Mouse (Mus musculus) intestine, embryonic 16.5 days (tissue): ENCODE results near the gene Fam227b. TPM values are rescaled to one million over a fixed set of nuclear protein-coding genes. Genes with fewer than 3 reads are reported as not detected.

Source experiments
- ATAC-seq: fragments of 200-750 bp; cut with Nextera tagmentation; 2 replicates; pipeline ENCODE4 v1.8.0; 2017; ENCODE audit warnings: moderate TSS enrichment, moderate library complexity
- H3K27ac ChIP-seq: fragments of 300-500 bp; sonication (generic); 2 replicates; pipeline ENCODE4 v1.5.1; 2014; ENCODE audit warnings: mild to moderate bottlenecking, low read length
- H3K27me3 ChIP-seq: fragments of 300-500 bp; sonication (generic); replicated peaks from 2 replicates; pipeline ENCODE4 v1.6.1; 2014; ENCODE audit warnings: low read length, control low read depth, mixed read lengths; ENCODE audit not compliant: control insufficient read depth, insufficient read depth
- H3K36me3 ChIP-seq: fragments of 300-500 bp; sonication (generic); 2 replicates; pipeline ENCODE4 v1.6.1; 2014; ENCODE audit warnings: low read length, control low read depth; ENCODE audit not compliant: control insufficient read depth, insufficient read depth
- H3K4me1 ChIP-seq: fragments of 300-500 bp; sonication (generic); 2 replicates; pipeline ENCODE4 v1.6.1; 2014; ENCODE audit warnings: low read length, control low read depth, mixed read lengths; ENCODE audit not compliant: control insufficient read depth, insufficient read depth
- H3K4me2 ChIP-seq: fragments of 300-500 bp; sonication (generic); 2 replicates; pipeline ENCODE4 v1.6.1; 2014; ENCODE audit warnings: low read depth, low read length, control low read depth
- H3K4me3 ChIP-seq: fragments of 300-500 bp; sonication (generic); 2 replicates; pipeline ENCODE4 v1.5.1; 2014; ENCODE audit warnings: mild to moderate bottlenecking, low read length
- H3K9ac ChIP-seq: fragments of 300-500 bp; sonication (generic); 2 replicates; pipeline ENCODE4 v1.6.1; 2014; ENCODE audit warnings: low read depth, low read length
- H3K9me3 ChIP-seq: fragments of 300-500 bp; sonication (generic); 2 replicates; pipeline ENCODE4 v1.6.1; 2016; ENCODE audit warnings: low read length, control low read depth; ENCODE audit not compliant: control insufficient read depth
- WGBS: fragments of 180-500 bp; shearing (Covaris S2); extraction: QIAGEN DNeasy Blood & Tissue Kit; methylation state at CpG from one replicate; pipeline ENCODE4 v1.1.7; 2014; 5-methylcytosine and 5-hydroxymethylcytosine counted together
- polyA plus RNA-seq: library from polyadenylated mRNA; unstranded; fragments of >200 nt; fragmentation: Nextera tagmentation; extraction: Ambion mirVana; gene quantifications from 2 replicates; pipeline ENCODE4 v1.2.1, GENCODE M21; 2015

Fam227b gene
- polyA plus RNA-seq, 1 experiment from 2014 or later, result not detected

DNA sequence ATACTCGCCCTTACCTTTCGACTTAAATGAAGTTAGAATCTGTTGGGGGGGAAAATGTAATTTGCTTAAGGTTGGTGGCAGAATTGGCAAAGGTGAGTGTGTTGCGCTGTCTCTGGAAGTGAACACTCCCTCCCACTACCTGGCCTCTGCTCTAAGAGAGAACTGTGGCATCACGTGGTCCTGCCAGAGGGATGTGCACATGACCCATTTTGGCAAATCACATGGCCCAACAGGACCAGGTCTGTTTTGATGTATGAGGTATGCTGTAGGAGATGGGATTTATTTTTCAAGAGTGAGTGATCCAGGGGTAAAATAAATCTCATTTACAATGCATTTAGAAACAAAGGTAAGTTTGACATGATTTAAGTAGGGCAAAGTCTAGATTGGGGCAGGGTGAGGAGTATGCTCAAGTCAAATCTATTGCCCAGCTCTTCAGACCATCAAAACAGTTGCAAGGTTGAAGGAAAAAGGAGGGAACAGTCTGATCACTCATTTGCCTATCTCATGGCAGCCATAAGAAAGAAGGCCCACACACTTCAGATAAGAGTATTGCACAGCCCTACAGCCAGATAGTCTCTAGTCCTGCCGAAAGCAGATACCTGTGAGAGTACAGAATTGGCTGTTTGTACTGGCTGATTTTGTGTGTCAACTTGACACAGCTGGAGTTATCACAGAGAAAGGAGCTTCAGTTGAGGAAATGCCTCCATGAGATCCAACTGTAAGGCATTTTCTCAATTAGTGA, 13.6 kb upstream of the Fam227b start:
- ATAC-seq, result peak; percentile 88
- Histone ChIP-seq H3K9me3 (no peaks in the 10 kb centered on the region), H3K4me2 (no peak overlapping the region), H3K27ac (no peak overlapping the region), H3K27me3 (no peaks in the 10 kb centered on the region), H3K4me1 (no peaks in the 10 kb centered on the region), H3K36me3 (0 out of 2 replicates have a peak, but pooled peaks cover 4% of the 10 kb centered on the region), H3K9ac (no peak overlapping the region), H3K4me3 (no peak overlapping the region)
- 92% methylated on average over 5 of the region's 5 CpGs for WGBS

- H3K9me3 ChIP-seq, result no peaks in the 10 kb centered on the region
- H3K27ac ChIP-seq, result no peak overlapping the region
- no peak overlapping the region for H3K9ac ChIP-seq
- no peaks in the 10 kb centered on the region for H3K36me3 ChIP-seq
- no peak overlapping the region for H3K4me3 ChIP-seq
- no peak overlapping the region for H3K4me2 ChIP-seq
- ATAC-seq, result no peak
- no peaks in the 10 kb centered on the region for H3K27me3 ChIP-seq
- H3K4me1 ChIP-seq, result no peaks in the 10 kb centered on the region
Observed at GRCm38 (mm10) chr2:126147723-126148122, 4.1 kb downstream of the Fam227b start.

DNA sequence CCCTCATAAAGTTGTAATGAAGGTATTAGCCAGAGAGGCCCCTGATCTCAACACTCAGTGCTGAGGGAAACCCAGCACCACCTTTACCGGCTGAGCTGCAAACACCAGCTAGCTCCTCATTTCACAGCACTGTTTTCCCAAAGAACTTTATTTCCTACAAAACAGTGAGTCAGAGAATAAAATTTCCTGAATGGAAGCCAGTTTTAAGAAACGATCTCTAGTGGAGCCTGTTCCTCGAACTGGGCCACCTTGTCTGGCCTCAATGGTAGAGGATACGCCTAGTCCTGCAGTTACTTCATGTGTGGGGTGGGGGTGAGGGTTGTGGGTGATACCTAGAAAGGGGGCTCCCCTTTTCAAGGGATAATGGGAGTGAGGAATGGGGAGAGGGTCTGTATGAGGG, 57.2 kb downstream of the Fam227b start:
- no peaks in the 10 kb centered on the region for H3K9me3 ChIP-seq
- no peak for ATAC-seq
- 86% methylated on average over 4 of the region's 4 CpGs for WGBS
- H3K4me2 ChIP-seq, result no peak overlapping the region
- H3K27me3 ChIP-seq, result no peaks in the 10 kb centered on the region
- H3K4me3 ChIP-seq, result no peak overlapping the region
- no peak overlapping the region for H3K9ac ChIP-seq
- no peaks in the 10 kb centered on the region for H3K4me1 ChIP-seq
- no peaks in the 10 kb centered on the region for H3K36me3 ChIP-seq
- H3K27ac ChIP-seq, result no peak overlapping the region

DNA sequence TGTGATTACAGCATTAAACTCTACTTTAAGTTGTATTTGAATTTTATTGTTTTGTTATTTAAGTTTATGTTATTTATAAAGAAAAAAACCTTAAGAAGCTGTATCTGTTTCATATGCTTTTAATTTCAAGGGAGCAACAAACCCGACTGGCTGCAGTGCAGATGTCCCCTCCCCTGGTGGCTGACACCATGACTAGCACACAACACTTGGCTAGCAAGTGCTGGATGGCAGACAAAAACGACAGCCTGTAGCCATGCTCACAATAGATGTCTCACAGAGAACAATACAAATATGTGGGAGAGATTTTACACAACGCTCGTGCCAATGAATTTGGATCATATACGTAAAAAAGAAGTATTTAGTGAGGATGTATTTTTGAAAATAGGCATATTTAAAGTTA, 61.4 kb downstream of the Fam227b start:
- H3K4me3 ChIP-seq, result no peak overlapping the region
- H3K4me1 ChIP-seq, result no peaks in the 10 kb centered on the region
- H3K27me3 ChIP-seq, result no peaks in the 10 kb centered on the region
- no peak for ATAC-seq
- H3K9me3 ChIP-seq, result no peaks in the 10 kb centered on the region
- no peaks in the 10 kb centered on the region for H3K36me3 ChIP-seq
- WGBS, result 75% methylated on average over 5 of the region's 5 CpGs
- H3K27ac ChIP-seq, result no peak overlapping the region
- no peak overlapping the region for H3K4me2 ChIP-seq
- H3K9ac ChIP-seq, result no peak overlapping the region

DNA sequence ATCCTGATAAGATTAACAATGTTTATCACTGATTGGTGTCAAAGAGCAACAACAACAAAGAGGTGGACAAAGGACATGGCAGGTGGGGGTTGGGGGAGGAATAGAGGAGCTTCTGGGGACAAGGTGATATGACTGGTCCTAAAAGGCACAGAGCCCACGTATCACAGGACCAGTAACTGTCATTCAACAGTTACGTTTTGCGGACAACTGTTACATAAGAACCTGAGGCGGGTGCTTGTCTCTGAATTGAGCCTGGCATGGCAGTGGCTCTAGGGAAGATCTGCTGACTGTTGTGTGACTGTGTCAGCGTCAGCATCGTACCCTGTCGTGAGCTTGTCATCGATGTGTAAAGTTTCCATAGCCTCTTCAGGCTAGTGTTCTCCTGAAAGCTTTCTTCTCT, 65.6 kb downstream of the Fam227b start:
- no peaks in the 10 kb centered on the region for H3K4me1 ChIP-seq
- no peak overlapping the region for H3K4me2 ChIP-seq
- no peak overlapping the region for H3K27ac ChIP-seq
- no peak overlapping the region for H3K4me3 ChIP-seq
- WGBS, result 73% methylated on average over 8 of the region's 8 CpGs
- no peaks in the 10 kb centered on the region for H3K36me3 ChIP-seq
- no peaks in the 10 kb centered on the region for H3K9me3 ChIP-seq
- no peak for ATAC-seq
- H3K27me3 ChIP-seq, result no peaks in the 10 kb centered on the region
- no peak overlapping the region for H3K9ac ChIP-seq

DNA sequence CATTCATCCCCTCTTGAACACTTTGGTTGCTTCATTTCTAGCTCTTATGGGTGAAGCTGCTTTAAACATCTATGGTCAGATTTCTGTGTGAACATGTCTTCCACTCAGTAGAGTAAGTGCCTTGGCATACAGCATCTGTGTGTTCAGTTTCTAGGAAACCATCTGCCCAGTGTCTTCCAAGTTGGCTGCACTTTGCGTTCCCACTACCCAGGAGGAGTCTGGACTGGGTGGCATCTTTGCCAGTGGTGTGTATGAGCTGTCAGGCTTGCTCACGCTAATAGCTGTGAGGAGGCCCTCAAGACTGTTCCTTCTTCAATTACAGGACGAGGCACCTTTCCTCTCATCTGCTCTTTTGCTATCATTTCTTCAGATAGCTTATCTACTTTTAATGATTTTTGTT, 67.5 kb downstream of the Fam227b start:
- H3K4me2 ChIP-seq, result no peak overlapping the region
- ATAC-seq, result no peak
- no peak overlapping the region for H3K4me3 ChIP-seq
- no peaks in the 10 kb centered on the region for H3K36me3 ChIP-seq
- H3K27me3 ChIP-seq, result no peaks in the 10 kb centered on the region
- H3K9me3 ChIP-seq, result no peaks in the 10 kb centered on the region
- H3K27ac ChIP-seq, result no peak overlapping the region
- 77% methylated on average over 3 of the region's 3 CpGs for WGBS
- H3K9ac ChIP-seq, result no peak overlapping the region
- no peaks in the 10 kb centered on the region for H3K4me1 ChIP-seq

- Histone ChIP-seq H3K9me3 (no peaks in the 10 kb centered on the region), H3K4me1 (no peaks in the 10 kb centered on the region), H3K36me3 (no peaks in the 10 kb centered on the region), H3K4me3 (no peak overlapping the region), H3K9ac (no peak overlapping the region), H3K27ac (no peak overlapping the region), H3K27me3 (no peaks in the 10 kb centered on the region), H3K4me2 (no peak overlapping the region)
- no peak for ATAC-seq
- WGBS, result 68% methylated on average over 2 of the region's 2 CpGs
Observed at GRCm38 (mm10) chr2:126079086-126079485, 72.7 kb downstream of the Fam227b start.

DNA sequence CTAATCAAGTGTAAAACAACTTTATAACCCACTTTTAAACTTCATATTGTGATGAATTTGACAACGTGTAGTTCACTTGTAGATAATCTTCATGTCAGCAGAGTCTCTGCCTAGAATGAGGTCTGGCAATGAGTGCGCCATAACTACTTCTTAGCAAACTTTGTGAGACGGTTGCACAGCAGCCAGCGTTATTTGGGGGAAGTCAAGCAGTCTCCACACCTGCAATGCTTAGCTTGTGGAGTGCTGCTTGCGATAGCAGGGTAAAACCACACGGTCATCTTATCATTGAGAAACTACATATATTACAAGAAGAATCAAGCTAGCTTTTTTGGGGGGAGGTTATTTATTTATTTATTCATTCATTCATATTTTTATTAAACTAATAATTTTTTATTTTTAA, 75.3 kb downstream of the Fam227b start:
- Histone ChIP-seq H3K27ac (no peak overlapping the region), H3K4me2 (no peak overlapping the region), H3K9me3 (no peaks in the 10 kb centered on the region), H3K4me3 (no peak overlapping the region), H3K36me3 (no peaks in the 10 kb centered on the region), H3K9ac (no peak overlapping the region), H3K27me3 (no peaks in the 10 kb centered on the region), H3K4me1 (no peaks in the 10 kb centered on the region)
- ATAC-seq, result no peak
- 89% methylated on average over 6 of the region's 6 CpGs for WGBS

DNA sequence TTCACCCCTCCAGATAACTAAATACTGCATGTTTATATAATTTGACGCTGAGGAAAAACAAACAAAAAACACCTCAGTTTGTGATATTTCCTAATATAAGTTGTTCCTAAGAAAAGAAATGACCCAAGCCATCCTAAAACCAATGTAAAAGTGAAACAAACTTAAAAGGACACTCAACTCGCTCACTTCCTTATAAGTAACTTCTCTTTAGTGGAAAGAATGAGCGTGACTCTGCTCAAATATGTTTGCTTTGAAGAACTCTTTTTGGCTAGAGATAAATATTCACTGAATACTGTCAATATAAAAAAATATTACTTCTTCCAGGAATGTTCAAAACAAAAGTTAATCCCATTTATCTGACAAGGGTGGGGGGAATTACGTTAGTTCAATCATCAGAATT, 78.1 kb downstream of the Fam227b start:
- H3K4me2 ChIP-seq, result no peak overlapping the region
- H3K9ac ChIP-seq, result no peak overlapping the region
- no peaks in the 10 kb centered on the region for H3K27me3 ChIP-seq
- no peak overlapping the region for H3K4me3 ChIP-seq
- no peaks in the 10 kb centered on the region for H3K9me3 ChIP-seq
- 79% methylated on average over 4 of the region's 4 CpGs for WGBS
- no peak overlapping the region for H3K27ac ChIP-seq
- no peak for ATAC-seq
- H3K4me1 ChIP-seq, result no peaks in the 10 kb centered on the region
- H3K36me3 ChIP-seq, result no peaks in the 10 kb centered on the region

GRCm38 (mm10) chr2:126069740-126070139, 82.1 kb downstream of the Fam227b start:
- no peak for ATAC-seq
- Histone ChIP-seq H3K27me3 (no peaks in the 10 kb centered on the region), H3K36me3 (no peaks in the 10 kb centered on the region), H3K9me3 (no peaks in the 10 kb centered on the region), H3K4me3 (no peak overlapping the region), H3K4me1 (no peaks in the 10 kb centered on the region), H3K9ac (no peak overlapping the region), H3K4me2 (no peak overlapping the region), H3K27ac (no peak overlapping the region)
- 72% methylated on average over 1 of the region's 1 CpGs for WGBS
